Mouse (Mus musculus): ENCODE data around the gene Ptov1. TPM values are rescaled to one million over a fixed set of nuclear protein-coding genes. Genes with fewer than 3 reads are reported as not detected.

Gene Ptov1
- polyA plus RNA-seq, 2 experiments = 35.0 to 47.3 TPM

DNA sequence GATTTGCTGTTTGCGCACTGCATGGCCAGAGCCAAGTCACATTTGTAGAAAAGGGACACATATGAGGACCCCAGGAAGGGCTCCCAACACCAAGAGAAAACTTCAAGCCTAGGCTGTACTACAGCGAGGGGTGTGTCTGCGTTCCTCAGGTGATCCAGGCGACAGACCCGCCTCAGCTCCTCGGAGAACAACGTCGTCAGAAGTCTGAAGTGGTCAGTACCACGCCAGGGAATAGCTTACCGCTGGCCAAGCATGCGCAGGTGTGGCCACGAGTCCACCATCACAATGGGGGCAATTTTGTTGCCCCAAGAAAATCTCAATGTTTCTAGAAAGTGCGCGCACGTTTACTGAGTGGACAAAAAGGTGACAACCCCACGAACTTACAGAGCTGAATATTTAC is 1.1 kb downstream of the Ptov1 start:
- WGBS (ENCODE audit: insufficient replicate concordance) = 15% methylated on average over 16 of the region's 16 CpGs
- H3K4me2 ChIP-seq (ENCODE audit: low read depth) = peak overlapping the region; percentile 86
- peak overlapping the region; percentile 52 to 69 for H3K4me3 ChIP-seq (ENCODE audit: insufficient read depth in 1 of 2, low read depth in 2 of 2, low read length in 2 of 2)
- no peaks in the 10 kb centered on the region for H3K27me3 ChIP-seq (ENCODE audit: control insufficient read depth, insufficient read depth, low read length)
- no peak overlapping the region for H3K27ac ChIP-seq
- no peaks in the 10 kb centered on the region for H3K9me3 ChIP-seq (ENCODE audit: control insufficient read depth, low read length)
- peaks cover under 1% of the 10 kb centered on the region for H3K36me3 ChIP-seq (replicated peaks; ENCODE audit: control insufficient read depth, insufficient read depth, low read depth)
- no peak overlapping the region for H3K9ac ChIP-seq (replicated peaks)
- ATAC-seq (ENCODE audit: insufficient read depth) (no peak), DNase-seq (ENCODE audit: low read depth in 3 of 3, low spot score in 3 of 3) (no peak)
- H3K4me1 ChIP-seq (replicated peaks; ENCODE audit: control insufficient read depth in 2 of 2, insufficient read depth in 2 of 2, low read length in 1 of 2) = peaks cover 6 to 19% of the 10 kb centered on the region in 2 experiments
- no peak for TF ChIP-seq CTCF (IDR thresholded peaks at IDR 0.05; ENCODE audit: low read depth)

DNA sequence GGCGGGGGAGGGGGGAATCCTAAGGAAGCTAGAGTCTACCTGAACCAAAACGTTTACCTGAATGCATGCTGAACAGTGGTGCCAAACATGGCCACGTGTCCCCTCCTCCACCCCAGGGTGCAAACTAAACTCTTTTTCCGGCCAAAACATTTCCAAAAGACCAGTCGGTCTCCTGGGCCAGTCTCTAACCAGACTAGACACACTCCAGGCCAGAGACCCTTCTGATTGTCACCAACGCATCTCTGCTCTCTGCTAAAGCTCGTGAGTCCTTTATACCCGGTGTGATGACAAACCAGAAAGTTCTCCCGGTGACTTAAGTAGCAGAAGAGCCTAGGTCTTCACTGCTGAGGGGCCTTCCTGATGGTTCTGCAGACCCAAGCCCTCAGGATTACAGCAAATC is 1.8 kb downstream of the Ptov1 start:
- no peaks in the 10 kb centered on the region for H3K9me3 ChIP-seq (ENCODE audit: control insufficient read depth, low read length)
- WGBS (ENCODE audit: insufficient replicate concordance) = 60% methylated on average over 9 of the region's 9 CpGs
- H3K36me3 ChIP-seq (replicated peaks; ENCODE audit: control insufficient read depth, insufficient read depth, low read depth) = peaks cover 7% of the 10 kb centered on the region
- DNase-seq (ENCODE audit: low read depth in 3 of 3, low spot score in 3 of 3) (no peak), ATAC-seq (ENCODE audit: insufficient read depth) (no peak)
- H3K4me1 ChIP-seq (replicated peaks; ENCODE audit: control insufficient read depth in 2 of 2, insufficient read depth in 2 of 2, low read length in 1 of 2) = peaks cover 6 to 19% of the 10 kb centered on the region in 2 experiments
- no peaks in the 10 kb centered on the region for H3K27me3 ChIP-seq (ENCODE audit: control insufficient read depth, insufficient read depth, low read length)
- peak overlapping the region; percentile 86 for H3K4me2 ChIP-seq (ENCODE audit: low read depth)
- no peak overlapping the region for H3K9ac ChIP-seq (replicated peaks)
- H3K27ac ChIP-seq = no peak overlapping the region
- peak overlapping the region in 1 of 2 experiments; percentile 69; a peak in 1 of 4 replicates for H3K4me3 ChIP-seq (ENCODE audit: insufficient read depth in 1 of 2, low read depth in 2 of 2, low read length in 2 of 2)
- no peak for TF ChIP-seq CTCF (IDR thresholded peaks at IDR 0.05; ENCODE audit: low read depth)
- no peak for TF ChIP-seq EP300 (IDR thresholded peaks at IDR 0.05; ENCODE audit: low read depth)

DNA sequence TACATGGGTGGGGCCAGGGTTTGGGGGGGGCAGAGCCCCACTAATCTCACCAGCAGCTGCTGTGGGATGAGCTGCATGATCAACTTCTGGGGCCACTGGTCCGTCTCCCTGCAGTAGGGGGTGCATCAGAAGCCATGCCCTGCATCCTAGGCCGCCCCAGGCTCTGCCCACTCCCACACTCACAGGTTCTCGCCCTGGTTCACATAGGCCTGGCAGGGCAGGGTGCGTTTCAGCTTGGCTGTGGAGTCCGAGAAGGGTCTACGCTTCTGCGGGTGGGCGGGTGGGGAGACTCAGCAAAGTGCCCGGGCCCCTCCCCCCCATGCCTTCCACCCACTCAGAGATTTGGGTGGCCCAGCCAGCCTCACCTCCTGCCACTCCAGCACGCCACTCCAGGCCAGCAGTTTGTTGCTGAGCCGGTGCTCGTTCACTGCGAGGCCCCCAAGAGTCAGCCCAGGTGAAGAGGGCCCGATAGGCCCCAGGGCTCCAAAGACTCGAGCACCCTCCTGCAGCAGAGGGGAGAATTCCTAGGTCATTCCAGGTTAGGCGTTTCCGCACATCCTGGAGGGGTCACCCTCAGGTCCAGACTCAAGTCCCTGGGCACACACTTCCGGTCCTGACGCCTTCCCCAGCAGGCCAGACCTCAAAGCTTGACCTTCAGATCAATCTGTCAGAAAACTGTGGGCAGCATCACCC is 2.4 kb downstream of the Ptov1 start:
- TF ChIP-seq EP300 (IDR thresholded peaks at IDR 0.05; ENCODE audit: low read depth) = no peak
- TF ChIP-seq CTCF (IDR thresholded peaks at IDR 0.05; ENCODE audit: low read depth) = no peak
- H3K27ac ChIP-seq = no peak overlapping the region
- H3K4me1 ChIP-seq (replicated peaks; ENCODE audit: control insufficient read depth in 2 of 2, insufficient read depth in 2 of 2, low read length in 1 of 2) = peaks cover 6 to 19% of the 10 kb centered on the region in 2 experiments
- DNase-seq (ENCODE audit: low read depth in 3 of 3, low spot score in 3 of 3) (no peak), ATAC-seq (ENCODE audit: insufficient read depth) (no peak)
- 71% methylated on average over 19 of the region's 19 CpGs for WGBS (ENCODE audit: insufficient replicate concordance)
- no peak overlapping the region for H3K4me3 ChIP-seq (ENCODE audit: insufficient read depth in 1 of 2, low read depth in 2 of 2, low read length in 2 of 2)
- peak overlapping the region; percentile 86; the same call in 1 of the 2 replicates for H3K4me2 ChIP-seq (ENCODE audit: low read depth)
- H3K9ac ChIP-seq (replicated peaks) = no peak overlapping the region
- H3K27me3 ChIP-seq (ENCODE audit: control insufficient read depth, insufficient read depth, low read length) = no peaks in the 10 kb centered on the region
- H3K9me3 ChIP-seq (ENCODE audit: control insufficient read depth, low read length) = no peaks in the 10 kb centered on the region
- peaks cover 10% of the 10 kb centered on the region for H3K36me3 ChIP-seq (replicated peaks; ENCODE audit: control insufficient read depth, insufficient read depth, low read depth)

DNA sequence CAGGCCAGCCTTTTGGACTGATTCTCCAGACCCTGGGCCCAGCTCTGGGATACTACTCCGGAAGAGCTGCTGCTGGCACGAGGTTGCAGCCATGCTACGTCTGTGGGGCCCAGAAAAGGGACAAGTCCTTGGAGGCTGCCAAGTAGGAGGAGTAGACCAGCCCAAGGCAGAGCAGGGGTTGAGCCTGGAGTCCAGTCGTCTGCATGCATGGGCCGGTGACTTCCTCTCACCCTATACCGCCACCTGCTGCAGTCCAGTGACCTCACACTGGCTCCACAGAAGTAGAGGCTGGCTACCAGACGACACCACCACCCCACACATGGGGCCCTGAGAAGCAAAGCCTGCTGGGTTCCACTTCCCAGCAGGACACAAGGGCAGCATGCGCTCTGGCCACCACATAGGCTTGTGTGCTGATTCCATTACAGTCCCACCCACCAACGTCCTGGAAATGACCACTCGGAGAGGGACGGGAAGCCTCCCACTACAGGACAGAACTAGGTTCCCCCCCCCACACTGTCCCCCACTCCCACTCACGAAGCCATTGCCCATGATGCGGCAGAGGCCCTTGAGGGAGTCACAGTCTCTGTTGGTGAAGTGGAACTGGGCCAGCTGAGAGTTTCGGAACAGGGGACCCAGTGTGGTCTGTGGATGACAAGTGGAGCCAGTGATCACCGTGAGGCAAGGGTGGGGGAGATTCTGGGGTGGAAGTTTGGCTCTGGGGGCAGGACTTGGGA is 3.1 kb downstream of the Ptov1 start:
- H3K36me3 ChIP-seq (replicated peaks; ENCODE audit: control insufficient read depth, insufficient read depth, low read depth) = peaks cover 10% of the 10 kb centered on the region
- TF ChIP-seq EP300 (IDR thresholded peaks at IDR 0.05; ENCODE audit: low read depth) (no peak), CTCF (IDR thresholded peaks at IDR 0.05; ENCODE audit: low read depth) (peak; percentile 52)
- H3K9ac ChIP-seq (replicated peaks) = no peak overlapping the region; the same call in 1 of the 2 replicates
- no peak overlapping the region; the same call in 1 of the 2 replicates for H3K27ac ChIP-seq
- no peaks in the 10 kb centered on the region for H3K27me3 ChIP-seq (ENCODE audit: control insufficient read depth, insufficient read depth, low read length)
- ATAC-seq (ENCODE audit: insufficient read depth) = no peak
- peaks cover 6 to 19% of the 10 kb centered on the region in 2 experiments for H3K4me1 ChIP-seq (replicated peaks; ENCODE audit: control insufficient read depth in 2 of 2, insufficient read depth in 2 of 2, low read length in 1 of 2)
- no peaks in the 10 kb centered on the region for H3K9me3 ChIP-seq (ENCODE audit: control insufficient read depth, low read length)
- no peak overlapping the region for H3K4me3 ChIP-seq (ENCODE audit: insufficient read depth in 1 of 2, low read depth in 2 of 2, low read length in 2 of 2)
- no peak for DNase-seq (ENCODE audit: low read depth in 3 of 3, low spot score in 3 of 3)
- no peak overlapping the region for H3K4me2 ChIP-seq (ENCODE audit: low read depth)
- 48% methylated on average over 15 of the region's 15 CpGs for WGBS (ENCODE audit: insufficient replicate concordance)
